Mouse (Mus musculus) adipocyte (in vitro differentiated cells): Measurements from ENCODE around the gene Mt2.

ENCODE experiments used
- DNase-seq: peaks from one replicate; pipeline ENCODE4 v3.0.0-alpha.2; 2016; ENCODE audit warnings: low spot score

The Mt2 gene

GRCm38 (mm10) chr8:94172809-94173732 lies 607 bp downstream of the Mt2 start:
- DNase-seq = no peak

GRCm38 (mm10) chr8:94173848-94174403 lies 1.5 kb downstream of the Mt2 start:
- DNase-seq = no peak

GRCm38 (mm10) chr8:94174619-94175213 lies 2.3 kb downstream of the Mt2 start:
- no peak for DNase-seq

DNA sequence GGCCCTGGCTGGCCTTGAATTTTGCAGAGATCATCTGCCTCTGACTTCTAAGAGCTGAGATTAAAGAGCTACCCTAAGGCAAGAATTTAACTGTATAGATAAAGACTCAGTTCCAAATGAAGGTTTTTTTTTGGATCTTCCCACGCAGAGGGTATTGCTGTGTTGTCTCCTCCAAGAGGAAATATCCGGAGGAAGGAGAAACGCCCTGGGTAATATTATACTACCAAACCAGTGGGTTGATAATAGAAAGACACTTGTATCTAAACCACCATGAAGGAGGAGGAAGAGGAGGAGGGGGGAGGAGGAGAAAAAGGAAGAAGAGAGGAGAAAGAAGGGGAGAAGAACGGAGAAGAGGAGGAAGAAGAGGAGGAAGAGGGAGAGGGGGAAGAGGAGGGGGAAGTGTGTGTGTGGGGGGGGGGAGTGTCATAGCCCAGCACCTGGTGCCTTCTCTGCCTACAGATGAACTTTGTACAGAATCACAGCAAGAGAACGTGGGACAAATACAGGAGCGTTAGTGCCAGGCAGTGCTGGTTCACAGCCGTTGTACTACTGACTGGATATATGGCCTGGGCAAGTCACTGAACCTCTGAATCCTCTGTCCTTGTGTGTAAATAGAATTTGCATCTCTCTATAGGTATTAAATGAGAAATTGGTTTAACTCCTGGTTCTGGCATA lies 5.4 kb downstream of the Mt2 start:
- no peak for DNase-seq

GRCm38 (mm10) chr8:94178857-94179712 lies 6.6 kb downstream of the Mt2 start, which contains the start of gene Mt1:
TSS of gene Mt1 (plus strand) at chr8:94179082.
- DNase-seq = peak; percentile 99

DNA sequence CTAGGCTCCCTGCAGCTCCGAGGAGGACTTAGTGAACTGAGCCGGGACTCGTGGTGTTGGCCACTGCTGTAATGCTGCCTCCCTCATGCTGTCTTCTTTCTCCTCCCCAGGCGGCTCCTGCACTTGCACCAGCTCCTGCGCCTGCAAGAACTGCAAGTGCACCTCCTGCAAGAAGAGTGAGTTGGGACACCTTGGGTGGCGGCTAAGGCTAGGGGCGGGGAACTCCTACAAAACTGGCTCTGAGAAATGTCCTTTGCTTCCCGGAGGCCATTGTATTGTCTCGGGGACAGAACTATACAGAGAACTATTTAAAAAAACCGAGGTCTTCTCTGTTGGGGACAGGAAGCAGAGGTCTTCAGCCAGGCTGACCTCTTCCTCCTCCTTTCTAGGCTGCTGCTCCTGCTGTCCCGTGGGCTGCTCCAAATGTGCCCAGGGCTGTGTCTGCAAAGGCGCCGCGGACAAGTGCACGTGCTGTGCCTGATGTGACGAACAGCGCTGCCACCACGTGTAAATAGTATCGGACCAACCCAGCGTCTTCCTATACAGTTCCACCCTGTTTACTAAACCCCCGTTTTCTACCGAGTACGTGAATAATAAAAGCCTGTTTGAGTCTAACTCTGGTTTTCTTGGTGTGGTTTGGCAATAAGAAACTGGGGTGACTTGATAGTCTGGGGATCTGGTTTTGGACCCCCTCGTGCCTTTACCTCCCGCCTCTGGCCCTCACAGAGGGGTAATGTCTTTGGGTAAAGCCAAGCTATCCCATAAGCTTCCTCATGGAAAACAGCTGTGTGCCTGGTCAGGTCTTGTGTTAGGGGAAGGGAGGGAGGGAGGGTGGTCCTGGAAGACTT lies 7.5 kb downstream of the Mt2 start:
- peak; percentile 62 for DNase-seq

GRCm38 (mm10) chr8:94180561-94180908 lies 8.1 kb downstream of the Mt2 start:
- DNase-seq = peak; percentile 45

DNA sequence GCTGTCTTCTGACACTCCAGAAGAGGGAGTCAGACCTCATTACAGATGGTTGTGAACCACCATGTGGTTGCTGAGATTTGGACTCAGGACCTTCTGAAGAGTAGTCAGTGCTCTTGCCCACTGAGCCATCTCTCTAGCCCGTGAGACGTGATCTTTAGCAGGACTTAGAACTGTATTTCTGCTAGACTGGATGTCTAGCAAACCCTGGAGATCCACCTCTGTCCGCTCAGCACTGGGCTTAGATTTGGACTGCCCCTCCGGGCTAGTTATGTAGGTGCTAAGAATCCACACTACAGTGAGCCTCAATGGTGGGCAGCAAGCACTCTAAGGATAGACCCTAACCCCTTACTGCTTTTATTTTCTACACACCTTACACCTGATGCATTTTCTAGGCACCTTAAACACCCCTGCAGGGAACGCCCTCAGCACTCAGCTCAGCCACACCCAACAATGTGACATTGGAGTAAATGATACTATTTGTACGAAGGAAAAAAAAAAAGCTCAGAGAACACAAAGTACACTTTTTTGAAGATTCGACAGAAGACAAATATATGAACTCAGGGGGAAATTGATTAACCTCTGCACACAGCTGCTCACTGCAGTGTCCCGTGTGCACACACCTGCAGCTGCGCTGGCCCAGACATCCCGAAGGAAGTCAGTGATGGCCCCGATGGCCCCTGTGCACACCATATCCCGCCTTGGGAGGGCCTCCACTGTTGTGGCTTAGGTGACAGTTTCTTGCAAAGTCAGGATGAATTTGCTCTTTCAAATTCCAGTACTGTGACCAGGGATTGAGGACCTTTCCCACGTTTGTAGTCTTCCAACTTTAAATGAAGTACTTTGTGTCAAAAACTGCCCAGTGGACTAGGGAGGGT lies 9.8 kb downstream of the Mt2 start:
- DNase-seq = peak; percentile 39

DNA sequence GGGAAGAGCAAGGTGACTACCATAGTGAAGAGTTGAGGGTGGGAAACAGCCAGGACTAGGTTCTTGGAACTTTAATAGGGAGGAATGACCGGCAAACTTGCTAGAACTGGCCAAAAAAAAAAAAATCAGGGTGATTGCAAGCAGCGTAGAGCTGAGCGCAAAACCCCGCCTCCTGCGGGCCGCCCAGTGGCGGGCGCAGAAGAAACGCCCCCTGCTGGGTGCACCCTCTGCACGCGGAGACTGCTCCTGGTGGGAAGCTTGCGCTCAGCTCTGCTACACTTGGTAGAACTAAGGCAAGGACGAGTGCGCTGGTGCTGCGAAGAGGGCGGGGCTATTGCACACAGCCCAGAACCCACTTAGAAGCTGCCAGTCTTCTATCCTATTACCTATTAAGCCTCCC lies 10.7 kb downstream of the Mt2 start:
- peak; percentile 90 for DNase-seq

DNA sequence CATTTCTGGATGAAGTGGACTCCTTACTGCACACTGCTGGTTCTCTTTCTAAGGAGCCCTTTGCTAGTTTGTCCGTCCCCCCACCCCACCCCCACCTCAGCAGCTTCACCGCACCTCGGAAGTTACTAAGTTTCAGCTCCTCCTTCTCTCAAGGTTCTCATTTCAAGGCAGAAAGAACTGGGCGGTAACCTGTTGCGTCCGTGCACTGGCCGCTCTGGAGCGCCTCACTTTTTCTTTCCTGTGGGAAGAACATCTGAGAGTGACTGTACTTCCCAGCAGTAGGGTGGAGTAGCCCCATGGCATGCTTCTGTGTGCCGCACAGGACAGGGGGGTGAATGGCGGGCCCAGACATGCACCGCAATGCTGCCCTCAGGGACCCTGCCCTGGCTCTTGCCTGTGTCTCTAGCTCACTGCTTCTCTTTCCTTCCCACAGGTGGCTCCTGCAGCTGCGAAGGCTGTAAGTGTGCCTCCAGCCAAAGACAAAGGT lies 11.9 kb downstream of the Mt2 start:
- DNase-seq = no peak

GRCm38 (mm10) chr8:94185791-94186190 lies 13.3 kb downstream of the Mt2 start:
- no peak for DNase-seq

GRCm38 (mm10) chr8:94186542-94186941 lies 14.1 kb downstream of the Mt2 start:
- no peak for DNase-seq

DNA sequence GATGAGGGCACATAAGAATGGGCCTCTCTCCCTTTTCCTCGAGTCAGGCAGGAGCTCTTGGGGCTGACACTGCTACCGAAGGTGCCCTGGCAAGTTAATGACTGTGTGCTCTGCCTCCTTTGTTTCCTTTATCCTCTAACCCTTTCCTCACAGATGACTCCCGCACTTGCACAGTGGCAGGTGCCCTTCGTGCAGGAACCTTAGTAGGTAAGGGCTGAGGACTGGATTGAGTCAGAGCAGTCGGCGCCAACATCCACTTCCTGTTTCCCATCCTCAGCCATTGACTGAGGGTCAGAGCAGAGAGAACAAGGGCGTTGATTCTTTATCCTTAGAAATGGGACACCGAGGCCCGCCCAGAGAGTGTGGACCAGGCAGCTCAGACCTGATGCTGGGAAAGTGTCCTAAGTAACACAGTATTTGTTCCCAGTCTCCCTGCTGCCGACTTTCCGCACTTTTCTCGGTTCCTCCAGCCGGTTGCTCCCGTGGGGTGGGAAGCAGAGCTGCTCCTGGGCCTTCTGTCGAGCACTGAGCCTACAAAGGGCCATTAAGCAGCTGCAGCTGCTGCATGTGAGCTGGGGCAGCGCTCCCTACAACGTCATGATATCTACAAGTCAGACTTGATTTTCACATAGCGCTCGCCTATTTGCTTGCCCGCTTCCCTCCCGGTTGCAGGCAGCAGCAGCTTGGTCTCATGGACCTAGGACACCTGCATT lies 15.0 kb downstream of the Mt2 start:
- DNase-seq = no peak

DNA sequence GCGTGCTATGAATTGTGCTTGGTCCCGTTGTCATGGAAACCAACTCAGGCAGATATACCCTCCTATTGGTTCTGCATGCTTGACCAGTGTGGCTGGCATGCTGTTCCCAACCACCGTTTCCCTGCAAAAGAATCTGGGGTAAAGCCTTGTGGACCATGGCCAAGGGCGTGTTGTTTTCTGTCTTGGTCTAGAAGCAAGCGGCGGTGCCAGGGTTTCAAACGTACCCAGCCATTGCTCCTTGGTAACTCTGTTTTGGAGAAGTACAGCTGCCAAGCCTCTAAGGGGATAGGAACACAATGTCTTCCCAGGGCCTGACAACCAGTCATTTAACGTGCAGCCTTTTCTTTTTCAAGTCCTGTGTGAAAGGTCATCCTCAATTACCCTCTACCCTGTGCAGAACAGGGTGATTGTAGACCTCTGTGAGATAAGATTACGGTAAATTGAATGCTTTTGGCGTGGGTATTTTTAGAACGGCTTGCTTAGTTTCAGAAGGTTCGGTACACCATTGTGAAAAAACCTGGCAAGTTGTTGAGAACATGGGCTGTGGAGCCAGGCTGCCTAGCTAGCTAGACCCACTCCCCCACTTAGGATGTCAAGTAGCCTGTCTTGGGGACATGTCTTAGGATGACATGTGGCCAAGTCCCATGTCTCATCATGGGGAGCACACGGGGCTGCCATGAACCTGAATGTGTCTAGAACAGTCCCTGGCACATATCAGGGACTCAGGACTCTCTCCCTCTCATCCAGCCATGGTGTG lies 17.0 kb downstream of the Mt2 start:
- peak; percentile 90 for DNase-seq

DNA sequence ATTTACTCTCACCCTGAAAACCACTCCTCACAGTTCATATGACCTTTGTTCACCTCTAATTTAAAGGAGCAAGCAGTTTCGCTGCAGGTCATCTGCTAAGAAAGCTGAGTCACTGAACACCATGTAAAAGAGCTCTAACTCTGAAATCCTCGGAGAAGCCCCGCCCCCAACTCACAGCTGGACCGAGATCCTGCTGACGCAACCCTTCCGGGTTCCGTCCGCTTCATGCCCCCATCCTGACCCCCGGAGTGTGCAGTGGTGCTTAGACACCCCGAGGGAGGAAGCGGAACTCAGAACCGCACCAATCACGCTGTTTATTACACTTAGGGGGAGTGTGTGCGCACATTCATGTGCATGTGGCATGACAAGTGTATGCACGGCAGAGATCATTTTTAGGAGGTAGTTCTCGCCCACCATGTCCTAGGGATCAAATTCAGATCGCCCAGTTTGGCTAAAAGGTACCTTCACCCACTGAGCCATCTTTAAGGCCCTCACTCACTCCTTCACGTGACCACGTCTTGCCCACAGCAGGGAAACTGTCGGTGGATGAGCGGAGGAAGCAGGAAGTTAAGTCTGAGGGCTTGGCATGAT lies 18.7 kb downstream of the Mt2 start:
- no peak for DNase-seq

GRCm38 (mm10) chr8:94192926-94193325 lies 20.5 kb downstream of the Mt2 start:
- DNase-seq = peak; percentile 55

- DNase-seq = peak; percentile 75
Measured at GRCm38 (mm10) chr8:94194591-94195223, 22.2 kb downstream of the Mt2 start.
